Mouse (Mus musculus): ENCODE measurements around the gene Rabggtb. TPM values are rescaled to one million over a fixed set of nuclear protein-coding genes. Genes with fewer than 3 reads are reported as not detected.

Gene Rabggtb
- polyA plus RNA-seq, 1 experiment from 2014 or later: 52.1 TPM

- Histone ChIP-seq H3K27me3 (ENCODE audit: insufficient read depth, low read length) (no peaks in the 10 kb centered on the region), H3K4me3 (ENCODE audit: low read depth, low read length) (no peak overlapping the region), H3K9ac (no peak overlapping the region), H3K36me3 (ENCODE audit: insufficient read depth) (no peaks in the 10 kb centered on the region), H3K4me1 (ENCODE audit: insufficient read depth) (no peaks in the 10 kb centered on the region), H3K4me2 (no peak overlapping the region), H3K9me3 (ENCODE audit: low read depth, low read length) (no peaks in the 10 kb centered on the region), H3K27ac (ENCODE audit: low read depth) (no peak overlapping the region)
- no peak for ATAC-seq (ENCODE audit: insufficient read depth)
- WGBS: 65% methylated on average over 7 of the region's 8 CpGs
- no peak for TF ChIP-seq CTCF (IDR thresholded peaks at IDR 0.05; ENCODE audit: low read depth)
- DNase-seq: no peak
Observed at GRCm38 (mm10) chr3:153889188-153889781, 23.5 kb downstream of the Rabggtb start.

- Histone ChIP-seq H3K27ac (ENCODE audit: low read depth) (no peak overlapping the region), H3K4me1 (ENCODE audit: insufficient read depth) (no peaks in the 10 kb centered on the region), H3K36me3 (ENCODE audit: insufficient read depth) (no peaks in the 10 kb centered on the region), H3K27me3 (ENCODE audit: insufficient read depth, low read length) (no peaks in the 10 kb centered on the region), H3K4me3 (ENCODE audit: low read depth, low read length) (no peak overlapping the region), H3K4me2 (no peak overlapping the region), H3K9me3 (ENCODE audit: low read depth, low read length) (no peaks in the 10 kb centered on the region), H3K9ac (no peak overlapping the region)
- no peak for DNase-seq
- ATAC-seq (ENCODE audit: insufficient read depth): no peak
- no peak for TF ChIP-seq CTCF (IDR thresholded peaks at IDR 0.05; ENCODE audit: low read depth)
- 56% methylated on average over 6 of the region's 6 CpGs for WGBS
Observed at GRCm38 (mm10) chr3:153888141-153888540, 24.7 kb downstream of the Rabggtb start.

- no peak overlapping the region for H3K4me3 ChIP-seq (ENCODE audit: low read depth, low read length)
- no peak for ATAC-seq (ENCODE audit: insufficient read depth)
Observed at GRCm38 (mm10) chr3:153886296-153886695, 26.5 kb downstream of the Rabggtb start.

GRCm38 (mm10) chr3:153871396-153871795 is 41.4 kb downstream of the Rabggtb start:
- Histone ChIP-seq H3K36me3 (ENCODE audit: insufficient read depth) (no peaks in the 10 kb centered on the region), H3K4me3 (ENCODE audit: low read depth, low read length) (no peak overlapping the region), H3K4me2 (no peak overlapping the region), H3K27ac (ENCODE audit: low read depth) (no peak overlapping the region), H3K27me3 (ENCODE audit: insufficient read depth, low read length) (no peaks in the 10 kb centered on the region), H3K9me3 (ENCODE audit: low read depth, low read length) (no peaks in the 10 kb centered on the region), H3K9ac (no peak overlapping the region), H3K4me1 (ENCODE audit: insufficient read depth) (no peaks in the 10 kb centered on the region)
- DNase-seq (no peak), ATAC-seq (ENCODE audit: insufficient read depth) (no peak)
- TF ChIP-seq CTCF (IDR thresholded peaks at IDR 0.05; ENCODE audit: low read depth): no peak
- 82% methylated on average over 5 of the region's 5 CpGs for WGBS

More at GRCm38 (mm10) chr3:153886296-153886695, 26.5 kb downstream of the Rabggtb start:
- no peak overlapping the region for H3K27ac ChIP-seq (ENCODE audit: low read depth)
- no peaks in the 10 kb centered on the region for H3K36me3 ChIP-seq (ENCODE audit: insufficient read depth)
- H3K9me3 ChIP-seq (ENCODE audit: low read depth, low read length): no peaks in the 10 kb centered on the region
- H3K4me2 ChIP-seq: no peak overlapping the region
- no peak for TF ChIP-seq CTCF (IDR thresholded peaks at IDR 0.05; ENCODE audit: low read depth)
- DNase-seq: no peak
- H3K27me3 ChIP-seq (ENCODE audit: insufficient read depth, low read length): no peaks in the 10 kb centered on the region
- no peak overlapping the region for H3K9ac ChIP-seq
- H3K4me1 ChIP-seq (ENCODE audit: insufficient read depth): no peaks in the 10 kb centered on the region

GRCm38 (mm10) chr3:153867149-153868136 is 45.4 kb downstream of the Rabggtb start:
- no peak overlapping the region for H3K4me2 ChIP-seq
- ATAC-seq (ENCODE audit: insufficient read depth): no peak; the same call in 1 of the 2 replicates
- H3K36me3 ChIP-seq (ENCODE audit: insufficient read depth): no peaks in the 10 kb centered on the region
- no peaks in the 10 kb centered on the region for H3K4me1 ChIP-seq (ENCODE audit: insufficient read depth)
- peak; percentile 29 for DNase-seq
- H3K9ac ChIP-seq: no peak overlapping the region
- WGBS: 58% methylated on average over 14 of the region's 14 CpGs
- no peaks in the 10 kb centered on the region for H3K27me3 ChIP-seq (ENCODE audit: insufficient read depth, low read length)
- H3K4me3 ChIP-seq (ENCODE audit: low read depth, low read length): no peak overlapping the region
- H3K9me3 ChIP-seq (ENCODE audit: low read depth, low read length): no peaks in the 10 kb centered on the region
- peak; percentile 26 for TF ChIP-seq CTCF (IDR thresholded peaks at IDR 0.05; ENCODE audit: low read depth)
- H3K27ac ChIP-seq (ENCODE audit: low read depth): no peak overlapping the region

- Histone ChIP-seq H3K36me3 (ENCODE audit: insufficient read depth) (no peaks in the 10 kb centered on the region), H3K27me3 (ENCODE audit: insufficient read depth, low read length) (no peaks in the 10 kb centered on the region), H3K4me3 (ENCODE audit: low read depth, low read length) (no peak overlapping the region), H3K27ac (ENCODE audit: low read depth) (no peak overlapping the region), H3K9me3 (ENCODE audit: low read depth, low read length) (no peaks in the 10 kb centered on the region), H3K9ac (no peak overlapping the region), H3K4me2 (no peak overlapping the region), H3K4me1 (ENCODE audit: insufficient read depth) (no peaks in the 10 kb centered on the region)
- no peak for DNase-seq
- 73% methylated on average over 4 of the region's 4 CpGs for WGBS
- peak; percentile 26 for TF ChIP-seq CTCF (IDR thresholded peaks at IDR 0.05; ENCODE audit: low read depth)
- no peak for ATAC-seq (ENCODE audit: insufficient read depth)
Observed at GRCm38 (mm10) chr3:153864636-153865429, 48.0 kb downstream of the Rabggtb start.

Data from lung, embryonic 14.5 days (tissue).